Mouse (Mus musculus) limb, embryonic 12.5 days (tissue): Measurements from ENCODE around the gene Iqschfp. TPM values are rescaled to one million over a fixed set of nuclear protein-coding genes. Genes with fewer than 3 reads are reported as not detected.

Experiments
- ATAC-seq: fragments of 200-750 bp; cut with Nextera tagmentation; 2 replicates; pipeline ENCODE4 v1.8.0; 2017; ENCODE audit warnings: low read depth, moderate TSS enrichment; ENCODE audit not compliant: insufficient number of reproducible peaks, insufficient read depth, low FRiP score, low TSS enrichment
- H3K27ac ChIP-seq: fragments of 300-500 bp; sonication (generic); 2 replicates; pipeline ENCODE4 v1.5.1; 2016; ENCODE audit warnings: mild to moderate bottlenecking, moderate library complexity
- H3K27me3 ChIP-seq: fragments of 300-500 bp; sonication (generic); 2 replicates; pipeline ENCODE4 v1.6.1; 2016; ENCODE audit warnings: mild to moderate bottlenecking, moderate library complexity
- H3K36me3 ChIP-seq: fragments of 300-500 bp; sonication (generic); 2 replicates; pipeline ENCODE4 v1.6.1; 2016; ENCODE audit warnings: mild to moderate bottlenecking, moderate library complexity
- H3K4me1 ChIP-seq: fragments of 300-500 bp; sonication (generic); replicated peaks from 2 replicates; pipeline ENCODE4 v1.6.1; 2016
- H3K4me2 ChIP-seq: fragments of 300-500 bp; sonication (generic); 2 replicates; pipeline ENCODE4 v1.6.1; 2016; ENCODE audit warnings: mild to moderate bottlenecking, moderate library complexity
- H3K4me3 ChIP-seq: fragments of 300-500 bp; sonication (generic); replicated peaks from 2 replicates; pipeline ENCODE4 v1.5.1; 2016; ENCODE audit warnings: mild to moderate bottlenecking
- H3K9ac ChIP-seq: fragments of 300-500 bp; sonication (generic); replicated peaks from 2 replicates; pipeline ENCODE4 v1.6.1; 2016; ENCODE audit warnings: mild to moderate bottlenecking, moderate library complexity
- H3K9me3 ChIP-seq: fragments of 300-500 bp; sonication (generic); 2 replicates; pipeline ENCODE4 v1.6.1; 2016; ENCODE audit warnings: mild to moderate bottlenecking, moderate library complexity
- WGBS: fragments of 180-500 bp; shearing (Covaris S2); methylation state at CpG from one replicate; pipeline ENCODE4 v1.1.7; 2016; 5-methylcytosine and 5-hydroxymethylcytosine counted together
- polyA plus RNA-seq: library from polyadenylated mRNA; unstranded; fragments of >200 nt; fragmentation: Nextera tagmentation; extraction: Ambion mirVana; gene quantifications from 2 replicates; pipeline ENCODE4 v1.2.1, GENCODE M21; 2016

Gene Iqschfp
- polyA plus RNA-seq, 1 experiment from 2014 or later: 0.87 TPM

GRCm38 (mm10) chr3:68150688-68151087 is 258.7 kb downstream of the Iqschfp start:
- H3K4me2 ChIP-seq: no peak overlapping the region
- no peaks in the 10 kb centered on the region for H3K36me3 ChIP-seq
- H3K27ac ChIP-seq: no peak overlapping the region
- H3K27me3 ChIP-seq: peaks cover 17% of the 10 kb centered on the region
- no peak overlapping the region for H3K4me3 ChIP-seq
- H3K4me1 ChIP-seq: no peaks in the 10 kb centered on the region
- no peak for ATAC-seq
- no peaks in the 10 kb centered on the region for H3K9me3 ChIP-seq
- WGBS: 85% methylated on average over 8 of the region's 8 CpGs
- no peak overlapping the region for H3K9ac ChIP-seq

- WGBS: 16% methylated on average over 1 of the region's 1 CpGs
- H3K4me3 ChIP-seq: no peak overlapping the region
- no peaks in the 10 kb centered on the region for H3K9me3 ChIP-seq
- ATAC-seq: no peak; the same call in 1 of the 2 replicates
- no peaks in the 10 kb centered on the region for H3K36me3 ChIP-seq
- peaks cover 37% of the 10 kb centered on the region for H3K27me3 ChIP-seq
- H3K9ac ChIP-seq: no peak overlapping the region
- H3K4me1 ChIP-seq: 0 out of 2 replicates have a peak, but pooled peaks cover 4% of the 10 kb centered on the region
- no peak overlapping the region for H3K27ac ChIP-seq
- no peak overlapping the region for H3K4me2 ChIP-seq
Observed at GRCm38 (mm10) chr3:68160175-68160574, 268.1 kb downstream of the Iqschfp start.

- Histone ChIP-seq H3K27me3 (peaks cover 34% of the 10 kb centered on the region), H3K27ac (no peak overlapping the region), H3K4me3 (no peak overlapping the region), H3K4me1 (0 out of 2 replicates have a peak, but pooled peaks cover 4% of the 10 kb centered on the region), H3K4me2 (no peak overlapping the region), H3K9me3 (no peaks in the 10 kb centered on the region), H3K9ac (no peak overlapping the region), H3K36me3 (no peaks in the 10 kb centered on the region)
- ATAC-seq: no peak
- 82% methylated on average over 3 of the region's 3 CpGs for WGBS
Observed at GRCm38 (mm10) chr3:68160760-68161159, 268.7 kb downstream of the Iqschfp start.

- H3K4me1 ChIP-seq: no peaks in the 10 kb centered on the region
- no peaks in the 10 kb centered on the region for H3K27me3 ChIP-seq
- H3K4me3 ChIP-seq: no peak overlapping the region
- H3K9me3 ChIP-seq: no peaks in the 10 kb centered on the region
- no peak overlapping the region for H3K4me2 ChIP-seq
- H3K36me3 ChIP-seq: no peaks in the 10 kb centered on the region
- no peak overlapping the region for H3K27ac ChIP-seq
- no peak for ATAC-seq
- no peak overlapping the region for H3K9ac ChIP-seq
- 29% methylated on average over 1 of the region's 1 CpGs for WGBS
Observed at GRCm38 (mm10) chr3:68178248-68178647, 286.2 kb downstream of the Iqschfp start.

- no peak overlapping the region for H3K27ac ChIP-seq
- no peak for ATAC-seq
- no peaks in the 10 kb centered on the region for H3K36me3 ChIP-seq
- no peak overlapping the region for H3K4me3 ChIP-seq
- no peaks in the 10 kb centered on the region; the same call in 1 of the 2 replicates for H3K27me3 ChIP-seq
- no peak overlapping the region for H3K9ac ChIP-seq
- H3K9me3 ChIP-seq: no peaks in the 10 kb centered on the region
- no peaks in the 10 kb centered on the region for H3K4me1 ChIP-seq
- WGBS: 58% methylated on average over 8 of the region's 8 CpGs
- H3K4me2 ChIP-seq: no peak overlapping the region
Observed at GRCm38 (mm10) chr3:68187471-68187870, 295.4 kb downstream of the Iqschfp start.

GRCm38 (mm10) chr3:68189100-68189499 is 297.1 kb downstream of the Iqschfp start:
- Histone ChIP-seq H3K9me3 (no peaks in the 10 kb centered on the region), H3K4me2 (no peak overlapping the region), H3K27ac (no peak overlapping the region), H3K4me1 (no peaks in the 10 kb centered on the region), H3K9ac (no peak overlapping the region), H3K4me3 (no peak overlapping the region), H3K36me3 (no peaks in the 10 kb centered on the region), H3K27me3 (no peaks in the 10 kb centered on the region; the same call in 1 of the 2 replicates)
- 86% methylated on average over 2 of the region's 2 CpGs for WGBS
- ATAC-seq: no peak

- Histone ChIP-seq H3K27ac (no peak overlapping the region), H3K36me3 (no peaks in the 10 kb centered on the region), H3K4me2 (no peak overlapping the region), H3K9ac (no peak overlapping the region), H3K9me3 (no peaks in the 10 kb centered on the region), H3K4me3 (no peak overlapping the region), H3K27me3 (no peaks in the 10 kb centered on the region; the same call in 1 of the 2 replicates), H3K4me1 (no peaks in the 10 kb centered on the region)
- no peak for ATAC-seq
- WGBS: 94% methylated on average over 1 of the region's 1 CpGs
Observed at GRCm38 (mm10) chr3:68196933-68197332, 304.9 kb downstream of the Iqschfp start.

- no peaks in the 10 kb centered on the region for H3K36me3 ChIP-seq
- H3K4me1 ChIP-seq: no peaks in the 10 kb centered on the region
- H3K27me3 ChIP-seq: peaks cover 4% of the 10 kb centered on the region; the same call in 1 of the 2 replicates
- no peak overlapping the region for H3K4me3 ChIP-seq
- 13% methylated on average over 1 of the region's 1 CpGs for WGBS
- H3K9ac ChIP-seq: no peak overlapping the region
- H3K4me2 ChIP-seq: no peak overlapping the region
- ATAC-seq: no peak
- no peaks in the 10 kb centered on the region for H3K9me3 ChIP-seq
- no peak overlapping the region for H3K27ac ChIP-seq
Observed at GRCm38 (mm10) chr3:68201214-68201613, 309.2 kb downstream of the Iqschfp start.

- H3K9me3 ChIP-seq: no peaks in the 10 kb centered on the region
- no peaks in the 10 kb centered on the region for H3K36me3 ChIP-seq
- ATAC-seq: no peak
- H3K27ac ChIP-seq: no peak overlapping the region
- H3K9ac ChIP-seq: no peak overlapping the region
- H3K4me2 ChIP-seq: no peak overlapping the region
- no peaks in the 10 kb centered on the region for H3K4me1 ChIP-seq
- 81% methylated on average over 4 of the region's 4 CpGs for WGBS
- H3K27me3 ChIP-seq: peaks cover 4% of the 10 kb centered on the region; the same call in 1 of the 2 replicates
- H3K4me3 ChIP-seq: no peak overlapping the region
Observed at GRCm38 (mm10) chr3:68202162-68202902, 310.3 kb downstream of the Iqschfp start.

GRCm38 (mm10) chr3:68203934-68204467 is 312.0 kb downstream of the Iqschfp start:
- Histone ChIP-seq H3K27ac (no peak overlapping the region), H3K4me3 (no peak overlapping the region), H3K4me1 (peaks cover 7% of the 10 kb centered on the region)

GRCm38 (mm10) chr3:68210422-68210821 is 318.4 kb downstream of the Iqschfp start:
- Histone ChIP-seq H3K9ac (no peak overlapping the region), H3K9me3 (no peaks in the 10 kb centered on the region), H3K27ac (no peak overlapping the region), H3K4me1 (peaks cover 13% of the 10 kb centered on the region), H3K4me3 (no peak overlapping the region), H3K4me2 (no peak overlapping the region), H3K36me3 (no peaks in the 10 kb centered on the region), H3K27me3 (no peaks in the 10 kb centered on the region)
- 91% methylated on average over 4 of the region's 4 CpGs for WGBS
- no peak for ATAC-seq

More at GRCm38 (mm10) chr3:68203934-68204467, 312.0 kb downstream of the Iqschfp start:
- H3K27me3 ChIP-seq: peaks cover 4% of the 10 kb centered on the region; the same call in 1 of the 2 replicates
- no peaks in the 10 kb centered on the region for H3K36me3 ChIP-seq
- no peak overlapping the region for H3K4me2 ChIP-seq
- ATAC-seq: no peak
- no peaks in the 10 kb centered on the region for H3K9me3 ChIP-seq
- WGBS: 74% methylated on average over 4 of the region's 4 CpGs
- no peak overlapping the region for H3K9ac ChIP-seq
